Mouse (Mus musculus) embryo, embryonic 11 days (tissue): ENCODE data around the gene Agps.

Source experiments
- DNase-seq: peaks from one replicate; pipeline ENCODE4 v3.0.0-alpha.2; 2015

Gene Agps

DNA sequence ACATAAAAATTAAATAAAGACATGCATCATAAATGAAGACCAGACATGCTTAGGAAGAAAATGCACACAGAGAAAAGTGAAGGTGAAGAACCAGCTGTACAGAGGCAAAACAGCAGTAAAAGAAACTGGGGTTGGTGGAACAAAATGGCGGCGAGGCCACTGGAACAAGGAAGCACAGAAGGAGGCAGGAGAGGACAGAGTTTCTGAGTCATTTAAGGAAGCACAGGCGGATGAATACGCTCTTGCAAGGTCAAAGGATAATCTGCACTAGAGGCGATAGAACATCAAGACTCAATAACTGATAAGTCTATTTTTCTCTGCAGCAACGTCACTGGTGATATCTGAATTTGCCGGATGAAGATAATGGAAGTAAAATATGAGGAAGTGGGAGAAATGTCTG, 1.7 kb upstream of the Agps start:
- DNase-seq = no peak

DNA sequence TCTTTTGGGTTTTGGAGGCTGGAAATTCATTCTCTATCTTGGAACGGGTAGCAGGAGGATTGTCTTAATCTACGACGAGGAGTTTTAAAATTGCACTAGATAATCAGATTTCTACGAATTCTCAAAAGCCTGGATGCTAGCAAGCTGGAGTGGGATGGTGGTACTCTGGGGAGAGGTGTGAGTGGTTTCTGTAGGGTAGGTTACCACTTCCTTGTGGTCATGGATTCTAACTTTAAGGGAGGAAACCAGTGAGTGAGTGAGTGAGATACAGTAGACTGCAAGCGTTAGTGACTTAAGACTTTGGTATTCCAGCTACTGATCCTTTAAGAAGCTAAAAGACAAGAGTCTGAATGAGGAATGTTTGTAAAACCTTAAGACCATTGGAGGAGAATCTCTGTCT, 804 bp downstream of the Agps start:
- DNase-seq = no peak

- DNase-seq = no peak
Observed at GRCm38 (mm10) chr2:75834492-75834891, 2.5 kb downstream of the Agps start.

DNA sequence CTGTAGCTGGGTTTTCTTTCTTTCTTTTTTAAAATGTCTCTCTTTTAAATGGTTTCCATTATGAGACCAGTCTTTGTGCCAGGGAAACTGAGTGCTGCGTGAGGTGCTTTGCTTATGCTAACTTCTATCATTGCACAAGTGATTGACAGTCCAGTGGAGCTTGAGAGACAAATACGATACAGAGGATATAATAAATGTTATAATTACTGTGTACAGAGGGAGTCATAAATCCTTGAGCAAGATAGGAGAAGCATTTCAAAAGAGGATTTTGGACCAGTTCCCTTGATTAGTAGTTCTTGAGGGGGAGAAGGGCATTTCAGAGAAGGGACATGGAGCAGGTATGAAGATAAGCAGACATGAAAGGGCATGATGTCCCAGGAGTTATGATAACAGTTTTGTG, 10.3 kb downstream of the Agps start:
- no peak for DNase-seq

- no peak for DNase-seq
Observed at GRCm38 (mm10) chr2:75847708-75848107, 15.7 kb downstream of the Agps start.

DNA sequence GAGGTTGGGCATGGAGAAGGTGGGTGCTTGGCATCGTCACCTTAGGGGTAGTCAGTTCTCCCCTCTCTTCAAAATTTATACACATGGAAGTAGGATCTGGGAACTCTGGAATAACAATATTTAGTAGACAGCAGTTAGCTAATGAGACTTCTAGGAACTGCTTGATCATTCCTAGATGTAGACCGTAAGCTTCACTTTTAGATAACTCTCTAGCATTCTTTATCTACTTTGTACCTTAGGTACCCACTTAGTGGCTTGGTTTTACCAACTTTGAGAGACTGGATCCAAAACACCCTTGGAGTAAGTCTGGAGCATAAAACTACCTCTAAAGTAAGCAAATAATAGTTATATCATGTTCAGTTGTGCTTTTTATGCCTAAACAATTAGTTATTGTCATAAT, 20.5 kb downstream of the Agps start:
- DNase-seq = no peak

DNA sequence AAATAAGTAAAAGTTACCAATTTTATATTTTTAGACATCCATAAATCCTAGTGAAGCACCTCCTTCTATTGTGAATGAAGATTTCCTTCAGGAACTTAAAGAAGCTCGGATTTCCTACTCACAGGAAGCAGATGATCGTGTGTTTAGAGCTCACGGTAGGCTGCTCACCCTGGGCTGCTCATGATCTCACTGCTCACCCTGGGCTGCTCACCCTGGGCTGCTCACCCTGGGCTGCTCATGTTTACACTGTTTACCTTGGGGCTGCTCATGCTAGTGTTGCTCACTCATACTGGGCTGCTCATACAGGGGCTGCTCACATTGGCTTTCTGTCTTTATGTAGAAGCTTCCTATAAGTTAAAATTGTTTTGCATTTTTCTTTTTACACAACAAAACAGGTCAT, 22.2 kb downstream of the Agps start:
- no peak for DNase-seq

DNA sequence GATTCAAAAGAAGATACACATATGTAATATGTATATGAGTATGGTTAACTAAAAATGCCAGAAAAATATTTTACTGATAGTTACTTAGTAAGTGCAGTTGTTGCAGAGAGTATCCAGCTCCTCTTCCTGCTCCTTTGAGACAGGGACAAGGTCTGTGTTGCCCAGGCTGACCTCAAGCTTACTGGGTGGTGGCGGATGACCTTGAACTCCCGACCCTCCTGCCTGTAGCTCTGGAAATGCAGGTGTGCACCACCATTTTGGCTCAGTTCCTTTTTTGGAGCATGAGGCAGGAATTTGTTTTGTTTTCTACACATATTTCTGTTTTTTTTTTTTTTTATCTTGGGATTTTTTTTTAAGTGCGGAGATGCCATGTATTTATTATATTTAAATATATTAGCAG, 29.1 kb downstream of the Agps start:
- no peak for DNase-seq

- DNase-seq = no peak
Observed at GRCm38 (mm10) chr2:75869604-75870003, 37.6 kb downstream of the Agps start.

- DNase-seq = no peak
Observed at GRCm38 (mm10) chr2:75874008-75874559, 42.1 kb downstream of the Agps start.

- DNase-seq = peak; percentile 56
Observed at GRCm38 (mm10) chr2:75879791-75880190, 47.8 kb downstream of the Agps start.

GRCm38 (mm10) chr2:75883543-75883942, 51.6 kb downstream of the Agps start:
- peak; percentile 77 for DNase-seq

- DNase-seq = peak; percentile 38
Observed at GRCm38 (mm10) chr2:75891981-75892380, 60.0 kb downstream of the Agps start.

GRCm38 (mm10) chr2:75895711-75896110, 63.7 kb downstream of the Agps start:
- no peak for DNase-seq

DNA sequence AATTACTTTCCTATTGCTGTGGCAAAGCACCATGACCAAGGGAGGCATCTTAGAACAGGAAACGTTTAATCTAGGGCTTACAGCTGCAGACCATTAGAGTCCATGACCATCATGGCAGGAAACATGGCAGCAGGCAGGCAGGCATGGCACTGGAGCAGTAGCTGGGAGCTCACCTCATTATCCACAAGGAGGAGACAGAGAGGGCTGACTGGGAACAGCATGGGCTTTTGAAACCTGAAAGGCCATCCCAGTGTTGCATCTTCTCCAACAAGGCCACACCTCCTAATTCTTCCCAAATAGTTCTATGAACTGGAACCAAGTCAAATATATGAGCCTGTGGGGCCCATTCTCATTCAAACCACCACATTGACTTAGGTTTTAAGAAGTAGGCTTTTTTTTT, 68.3 kb downstream of the Agps start:
- no peak for DNase-seq

DNA sequence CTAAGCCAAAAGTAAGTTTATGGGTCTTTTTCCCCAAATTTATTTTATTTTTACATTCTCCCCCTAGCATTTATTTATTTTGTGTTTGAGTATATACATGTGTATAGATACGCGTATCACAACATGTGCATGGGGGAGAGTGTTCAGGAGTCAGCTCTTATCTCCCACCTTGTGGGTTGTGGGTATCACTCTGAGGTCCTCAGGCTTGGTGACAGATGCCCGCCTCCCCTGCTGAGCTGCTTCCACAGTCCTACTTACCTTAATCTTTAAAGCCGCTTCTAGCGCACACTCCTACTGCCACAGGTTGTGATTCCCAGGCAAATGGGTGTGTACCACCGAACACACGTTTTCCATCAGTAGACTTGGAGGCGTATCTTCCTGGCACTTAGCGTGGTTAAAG, 69.9 kb downstream of the Agps start:
- no peak for DNase-seq

GRCm38 (mm10) chr2:75907142-75907541, 75.2 kb downstream of the Agps start:
- no peak for DNase-seq

DNA sequence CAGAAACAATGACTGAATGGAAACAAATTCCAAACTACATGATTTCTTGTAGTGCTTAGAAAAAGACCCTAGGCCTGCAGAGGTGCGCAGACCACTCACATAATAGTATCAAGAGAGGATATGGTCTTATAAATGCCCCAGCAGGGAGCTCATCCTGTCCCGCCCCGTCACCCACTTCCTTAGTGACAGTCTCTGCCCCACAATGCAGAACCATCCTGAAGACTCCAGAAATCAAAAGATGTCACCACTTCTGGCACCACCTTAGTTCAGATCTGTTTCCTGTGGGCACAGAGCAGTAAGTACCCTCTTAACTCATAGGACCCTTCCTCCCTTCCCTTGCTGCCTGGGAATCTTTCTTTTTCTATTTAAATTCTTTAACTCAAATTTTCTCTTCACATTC, 83.1 kb downstream of the Agps start:
- DNase-seq = no peak

- no peak for DNase-seq
Observed at GRCm38 (mm10) chr2:75923807-75924340, 91.9 kb downstream of the Agps start.

- no peak for DNase-seq
Observed at GRCm38 (mm10) chr2:75926061-75926460, 94.1 kb downstream of the Agps start.

DNA sequence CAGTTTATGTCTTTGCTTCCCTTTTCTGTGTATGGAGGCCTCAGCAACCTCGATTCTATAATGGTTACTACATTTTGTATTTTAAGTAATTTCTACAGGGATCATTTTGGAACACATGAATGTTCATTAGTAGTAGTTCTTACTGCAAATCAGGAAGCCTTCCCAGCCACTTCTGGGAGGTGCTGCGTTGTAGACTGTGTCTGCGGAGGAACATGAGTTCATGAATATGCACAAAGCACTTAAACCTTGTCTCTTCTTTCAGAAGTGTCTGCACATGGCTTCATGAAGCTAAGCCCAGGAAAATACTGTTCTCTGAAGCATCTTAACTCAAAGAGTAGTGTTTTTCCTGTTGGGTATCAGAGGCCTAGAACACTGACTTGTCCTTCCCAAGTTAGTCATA, 96.0 kb downstream of the Agps start:
- no peak for DNase-seq

DNA sequence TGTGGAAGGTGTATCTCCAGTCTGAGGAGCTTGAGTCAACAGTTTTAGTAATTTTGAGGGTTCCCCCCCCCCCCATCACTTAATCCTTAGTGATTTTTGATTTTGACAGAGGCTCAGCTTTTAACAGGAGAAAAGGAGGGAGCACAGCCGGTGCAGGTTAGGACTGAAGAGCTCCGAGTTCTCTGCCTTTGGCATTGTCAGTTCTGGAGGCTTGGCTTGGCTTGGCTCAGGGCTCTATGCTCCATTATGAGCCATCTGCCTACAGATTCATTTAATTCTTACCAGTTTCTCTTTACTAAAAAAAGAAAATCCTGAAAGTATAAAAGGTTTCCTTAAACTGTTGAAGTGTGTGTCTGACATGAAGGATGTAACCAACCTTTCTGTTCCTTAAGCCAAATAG, 97.2 kb downstream of the Agps start:
- DNase-seq = no peak

DNA sequence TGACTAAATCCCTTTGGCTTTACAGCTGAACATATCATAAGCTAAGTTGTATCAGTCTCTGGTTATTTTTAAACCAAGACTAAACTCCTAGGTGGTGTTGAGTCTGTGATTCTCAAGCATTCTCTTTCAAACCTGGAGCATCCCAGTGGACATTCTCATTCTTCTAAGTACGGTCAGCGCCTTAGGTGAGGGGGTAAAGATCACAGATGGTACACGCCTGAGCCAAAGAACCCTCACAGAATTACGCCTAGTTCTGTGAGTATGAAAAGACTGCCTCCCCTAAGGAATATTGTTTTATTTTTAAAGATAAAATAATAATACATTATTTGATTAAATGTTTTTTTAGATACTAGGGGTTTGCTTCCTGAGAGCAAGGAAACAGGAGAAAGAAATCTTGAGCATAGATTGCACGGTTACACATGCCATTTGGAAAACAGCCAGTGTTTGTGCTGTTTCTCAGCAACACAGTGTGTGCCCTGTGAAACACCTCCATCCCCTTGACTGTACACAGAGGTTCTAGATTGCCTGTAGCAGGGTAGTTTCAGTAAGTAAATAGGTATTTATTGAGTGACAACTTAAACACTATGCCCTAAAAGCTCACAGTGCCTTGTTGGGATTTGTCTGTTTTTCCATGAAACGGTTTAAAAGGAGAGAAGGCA, 97.9 kb downstream of the Agps start:
- DNase-seq = no peak

DNA sequence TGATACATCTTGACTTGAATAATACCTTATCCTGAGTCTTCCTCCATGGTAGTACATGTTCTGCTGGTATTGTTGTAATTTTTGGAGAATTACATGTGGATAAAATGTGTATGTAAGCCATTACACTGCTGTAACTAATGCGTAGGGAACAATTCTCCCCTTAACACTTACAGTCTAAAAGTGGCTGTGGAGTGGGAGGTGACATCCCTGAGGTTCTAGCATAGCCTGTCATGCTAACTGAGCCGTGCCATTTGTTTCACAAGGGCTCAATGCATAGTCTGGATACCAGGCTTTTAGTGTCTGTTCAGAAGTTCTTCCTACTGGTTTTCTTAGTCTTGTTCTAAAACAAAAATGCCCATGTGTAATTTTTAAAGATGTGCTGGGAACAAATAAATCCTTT, 99.0 kb downstream of the Agps start:
- DNase-seq = no peak

DNA sequence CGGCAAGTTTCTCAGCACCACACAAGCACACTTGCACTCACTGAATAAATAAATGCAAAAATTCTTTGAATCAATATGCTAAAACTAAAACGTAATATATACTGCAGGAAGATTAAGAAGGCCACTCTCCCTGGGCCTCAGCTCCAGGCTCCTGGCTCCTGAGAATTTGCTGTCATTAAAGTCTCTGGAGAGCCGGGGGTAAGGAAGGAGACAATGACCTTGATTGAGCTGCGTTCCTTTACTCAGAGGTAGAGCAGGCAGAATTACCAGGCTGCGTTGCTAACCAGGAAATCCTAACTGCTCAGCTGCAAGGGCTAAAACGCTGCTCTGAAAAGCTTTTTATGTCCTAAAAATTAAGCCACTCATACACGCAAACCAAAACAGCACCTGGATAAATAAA, 101.6 kb downstream of the Agps start:
- no peak for DNase-seq
